In the genomic region with DNA sequence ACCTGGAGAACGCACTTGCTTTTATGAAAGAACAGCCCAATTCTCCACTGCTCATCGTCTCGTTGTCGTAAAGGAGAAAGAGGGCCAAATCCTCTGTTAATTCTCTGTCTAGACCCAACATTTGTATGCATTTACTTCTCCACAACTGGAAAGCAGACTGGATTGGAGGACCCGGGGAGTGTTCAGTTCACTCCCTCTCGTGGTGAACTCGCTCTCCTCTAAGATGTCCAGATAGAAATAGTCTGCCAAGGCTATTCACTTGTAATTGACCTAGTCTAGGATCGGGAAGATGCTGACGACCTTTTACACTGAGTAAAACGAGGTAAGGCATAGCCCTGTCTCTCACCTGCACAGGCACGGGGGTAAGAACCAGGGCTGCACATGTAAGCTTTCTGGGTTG, we compare ENCODE assay signal across 15 mouse cellular contexts. TPM values are rescaled to one million over a fixed set of nuclear protein-coding genes. Genes with fewer than 3 reads are reported as not detected.
DNase-seq lines count a peak whose midpoint lies in the region; ATAC-seq and TF ChIP-seq lines count a peak whose summit lies in the region.
"Had no signal": no experiment of that assay in that cellular context is flagged by ENCODE, and none has a peak within 500 bp of the region (broad histone marks: within the 10 kb centered on the region; RNA-seq: fewer than 3 reads in every experiment).

No protein-coding gene starts in this region.

- peaks cover 46% of the 10 kb centered on the region for H3K4me1 ChIP-seq in forebrain, embryonic 15.5 days
- 0 out of 2 replicates have a peak, but pooled peaks cover 3% of the 10 kb centered on the region for H3K4me1 ChIP-seq in hindbrain, postnatal 0 days (ENCODE audit: insufficient read depth, low read length)
- H3K4me1 ChIP-seq in neural tube, embryonic 13.5 days (replicated peaks), result peaks cover 44% of the 10 kb centered on the region

- peak overlapping the region; percentile 59 for H3K4me2 ChIP-seq in forebrain, embryonic 15.5 days (replicated peaks)
- H3K4me2 ChIP-seq in hindbrain, postnatal 0 days (ENCODE audit: low read depth, low read length), result peak overlapping the region; percentile 82
- H3K4me2 ChIP-seq in neural tube, embryonic 13.5 days, result peak overlapping the region; percentile 80
- H3K4me2 ChIP-seq: liver, embryonic 15.5 days had no signal

- DNase-seq in layer of hippocampus, adult 2 months (ENCODE audit: low spot score in 2 of 2), result no peak
- no peak for DNase-seq in layer of hippocampus, adult 9-10 months (ENCODE audit: low spot score)
- peak; percentile 48 for DNase-seq in hindbrain, postnatal 0 days (ENCODE audit: low spot score)
- no peak for DNase-seq in adrenal gland, postnatal 25 days
- no peak for DNase-seq in adrenal gland, postnatal 4 days (ENCODE audit: low spot score in 2 of 2)
- DNase-seq: cerebellum, postnatal 36 days; layer of hippocampus, adult 9-11 months; spleen, adult 18-20 months; thymus, postnatal 4 days had no signal

- H3K9me3 ChIP-seq in forebrain, embryonic 15.5 days, result no peaks in the 10 kb centered on the region
- no peaks in the 10 kb centered on the region for H3K9me3 ChIP-seq in hindbrain, postnatal 0 days (ENCODE audit: low read length)
- no peaks in the 10 kb centered on the region for H3K9me3 ChIP-seq in neural tube, embryonic 13.5 days
- H3K9me3 ChIP-seq: embryonic facial prominence, embryonic 15.5 days; liver, embryonic 15.5 days had no signal

- 28% methylated on average over 11 of the region's 11 CpGs for WGBS in forebrain, embryonic 15.5 days
- WGBS in hindbrain, postnatal 0 days, result 28% methylated on average over 11 of the region's 11 CpGs
- WGBS in neural tube, embryonic 13.5 days, result 63% methylated on average over 11 of the region's 11 CpGs

- H3K36me3 ChIP-seq in forebrain, embryonic 15.5 days, result no peaks in the 10 kb centered on the region
- H3K36me3 ChIP-seq in hindbrain, postnatal 0 days (ENCODE audit: insufficient read depth, low read length), result no peaks in the 10 kb centered on the region
- no peaks in the 10 kb centered on the region for H3K36me3 ChIP-seq in neural tube, embryonic 13.5 days
- H3K36me3 ChIP-seq: embryonic facial prominence, embryonic 15.5 days; liver, embryonic 15.5 days had no signal

- peak overlapping the region; percentile 90 for H3K4me3 ChIP-seq in layer of hippocampus, adult 2 months
- peak overlapping the region; percentile 98 for H3K4me3 ChIP-seq in forebrain, embryonic 15.5 days
- H3K4me3 ChIP-seq in hindbrain, postnatal 0 days (ENCODE audit: low read length), result peak overlapping the region; percentile 26
- H3K4me3 ChIP-seq in neural tube, embryonic 13.5 days, result peak overlapping the region; percentile 95
- H3K4me3 ChIP-seq: embryonic facial prominence, embryonic 15.5 days; liver, embryonic 15.5 days had no signal

- TF ChIP-seq CTCF in layer of hippocampus, adult 2 months (conservative IDR thresholded peaks at IDR 0.05), result peak; percentile 63
- TF ChIP-seq CTCF in hindbrain, postnatal 0 days (IDR thresholded peaks at IDR 0.05; ENCODE audit: low read depth), result peak; percentile 43

- no peak overlapping the region; the same call in 1 of the 2 replicates for H3K27ac ChIP-seq in layer of hippocampus, adult 2 months
- peak overlapping the region; percentile 49 for H3K27ac ChIP-seq in forebrain, embryonic 15.5 days (replicated peaks)
- no peak overlapping the region for H3K27ac ChIP-seq in hindbrain, postnatal 0 days
- no peak overlapping the region for H3K27ac ChIP-seq in neural tube, embryonic 13.5 days (replicated peaks)
- H3K27ac ChIP-seq: embryonic facial prominence, embryonic 15.5 days; kidney, postnatal 0 days; liver, embryonic 15.5 days had no signal

- ATAC-seq in forebrain, embryonic 15.5 days (replicated peaks), result no peak
- no peak for ATAC-seq in hindbrain, postnatal 0 days
- no peak for ATAC-seq in neural tube, embryonic 13.5 days (ENCODE audit: low read depth)
- ATAC-seq in erythroblast, adult 5-6 weeks (replicated peaks; ENCODE audit: low FRiP score, poor library complexity, severe bottlenecking), result no peak

- H3K27me3 ChIP-seq in forebrain, embryonic 15.5 days, result no peaks in the 10 kb centered on the region
- H3K27me3 ChIP-seq in hindbrain, postnatal 0 days (ENCODE audit: insufficient read depth, low read length), result no peaks in the 10 kb centered on the region
- H3K27me3 ChIP-seq in neural tube, embryonic 13.5 days, result no peaks in the 10 kb centered on the region
- H3K27me3 ChIP-seq: embryonic facial prominence, embryonic 15.5 days had no signal

- H3K9ac ChIP-seq in forebrain, embryonic 15.5 days (replicated peaks), result peak overlapping the region; percentile 44
- no peak overlapping the region for H3K9ac ChIP-seq in hindbrain, postnatal 0 days (replicated peaks; ENCODE audit: low read length)
- no peak overlapping the region for H3K9ac ChIP-seq in neural tube, embryonic 13.5 days
- H3K9ac ChIP-seq: embryonic facial prominence, embryonic 15.5 days; liver, embryonic 15.5 days had no signal

RNA-seq across cellular contexts. Expression of a gene that starts 2.1 kb away (rescaled TPM):
- total RNA-seq in layer of hippocampus, adult 2 months (2021), result 100 to 1,000 TPM; 126 to 130 TPM
- 52.3 and 54.2 TPM in 2 replicates for polyA plus RNA-seq in forebrain, embryonic 15.5 days (2015; fragmentation: Nextera tagmentation; extraction: Ambion mirVana)
- total RNA-seq in hindbrain, postnatal 0 days (2014; rRNA removed), result 42.1 and 54.4 TPM in 2 replicates
- polyA plus RNA-seq in hindbrain, postnatal 0 days (2015; fragmentation: Nextera tagmentation; extraction: Ambion mirVana), result 29.3 and 31.2 TPM in 2 replicates
- polyA plus RNA-seq in neural tube, embryonic 13.5 days (2015; fragmentation: Nextera tagmentation; extraction: Ambion mirVana), result 42.0 and 46.0 TPM in 2 replicates
- total RNA-seq in adrenal gland, postnatal 25 days (2021), result 15.4 and 23.0 TPM in 2 replicates
- total RNA-seq in adrenal gland, postnatal 4 days (2021), result 10 to 100 TPM; 17.1 to 19.9 TPM
- total RNA-seq in erythroblast, adult 5-6 weeks (2015; ENCODE audit: low replicate concordance), result not detected in 2 replicates
- total RNA-seq in erythroblast, adult 5-6 weeks (2017; ENCODE audit: low replicate concordance), result 0.98 TPM in 1 of 2 replicates, not detected in the other

Comparison
In these comparisons a context has a peak if more than half of its experiments do, and no peak if none do; other contexts are left out.
1. H3K4me3 ChIP-seq: peak in every context shown above with its lines; median percentile 98 in forebrain, embryonic 15.5 days; 95 in neural tube, embryonic 13.5 days; 90 in layer of hippocampus, adult 2 months; 26 in hindbrain, postnatal 0 days.